Comparison of ENCODE assay signal across 12 mouse cellular contexts in genomic region chr5:130089177-130089576, GRCm38 (mm10). TPM values are rescaled to one million over a fixed set of nuclear protein-coding genes. Genes with fewer than 3 reads are reported as not detected.
DNase-seq lines count a peak whose midpoint lies in the region; ATAC-seq lines count a peak whose summit lies in the region.
"Had no signal": no experiment of that assay in that cellular context is flagged by ENCODE, and none has a peak within 500 bp of the region (broad histone marks: within the 10 kb centered on the region; RNA-seq: fewer than 3 reads in every experiment).

No protein-coding gene starts in this region.

- WGBS in limb, embryonic 13.5 days = 64% methylated on average over 7 of the region's 7 CpGs
- WGBS in limb, embryonic 10.5 days = 81% methylated on average over 7 of the region's 7 CpGs
- WGBS in stomach, embryonic 14.5 days = 75% methylated on average over 7 of the region's 7 CpGs

- peaks cover 5% of the 10 kb centered on the region; the same call in 1 of the 2 replicates for H3K4me1 ChIP-seq in limb, embryonic 13.5 days
- H3K4me1 ChIP-seq in limb, embryonic 10.5 days = peaks cover 3% of the 10 kb centered on the region; the same call in 1 of the 2 replicates
- H3K4me1 ChIP-seq in stomach, embryonic 14.5 days (ENCODE audit: control insufficient read depth, insufficient read depth, low read length) = no peaks in the 10 kb centered on the region
- H3K4me1 ChIP-seq: lung, embryonic 15.5 days had no signal

- no peak overlapping the region for H3K9ac ChIP-seq in limb, embryonic 13.5 days
- H3K9ac ChIP-seq in stomach, embryonic 14.5 days (replicated peaks; ENCODE audit: low read depth, low read length) = 0 out of 2 replicates have a peak overlapping the region, but pooled peaks have one; percentile 7
- H3K9ac ChIP-seq: lung, embryonic 15.5 days had no signal

- no peak for DNase-seq in limb, embryonic 10.5 days (ENCODE audit: low spot score)
- DNase-seq in NIH3T3 (ENCODE audit: low read depth) = peak; percentile 30
- no peak for DNase-seq in gastrocnemius, postnatal 36 days
- no peak for DNase-seq in layer of hippocampus, adult 8-10 months (ENCODE audit: low spot score in 2 of 2)
- DNase-seq: adrenal gland, adult 8-10 months; cerebellum, adult 11-12 months; kidney, adult 18-20 months had no signal

- no peaks in the 10 kb centered on the region for H3K27me3 ChIP-seq in limb, embryonic 13.5 days
- no peaks in the 10 kb centered on the region for H3K27me3 ChIP-seq in limb, embryonic 10.5 days (ENCODE audit: low read depth, poor library complexity, severe bottlenecking)
- no peaks in the 10 kb centered on the region for H3K27me3 ChIP-seq in stomach, embryonic 14.5 days (ENCODE audit: control insufficient read depth, insufficient read depth, low read length)
- H3K27me3 ChIP-seq: lung, embryonic 15.5 days; Patski had no signal

- H3K9me3 ChIP-seq in limb, embryonic 13.5 days = no peaks in the 10 kb centered on the region
- H3K9me3 ChIP-seq in limb, embryonic 10.5 days (replicated peaks) = no peaks in the 10 kb centered on the region
- H3K9me3 ChIP-seq in stomach, embryonic 14.5 days (ENCODE audit: control insufficient read depth, low read depth, low read length) = no peaks in the 10 kb centered on the region
- H3K9me3 ChIP-seq: lung, embryonic 15.5 days had no signal

- no peak overlapping the region for H3K4me2 ChIP-seq in limb, embryonic 13.5 days (replicated peaks)
- no peak overlapping the region for H3K4me2 ChIP-seq in stomach, embryonic 14.5 days (replicated peaks; ENCODE audit: low read depth, low read length)
- H3K4me2 ChIP-seq: lung, embryonic 15.5 days had no signal

- peaks cover 51% of the 10 kb centered on the region for H3K36me3 ChIP-seq in limb, embryonic 13.5 days
- H3K36me3 ChIP-seq in limb, embryonic 10.5 days = peaks cover 53% of the 10 kb centered on the region
- H3K36me3 ChIP-seq in stomach, embryonic 14.5 days (ENCODE audit: control insufficient read depth, insufficient read depth, low read length) = no peaks in the 10 kb centered on the region; the same call in 1 of the 2 replicates

- no peak for ATAC-seq in limb, embryonic 13.5 days (ENCODE audit: low FRiP score, low read depth)
- ATAC-seq in inflammation-experienced regulatory T-cells, adult 6 months = peak; percentile 46
- ATAC-seq in stomach, embryonic 14.5 days (ENCODE audit: insufficient number of reproducible peaks, insufficient read depth, low FRiP score, low read depth) = no peak

- peak overlapping the region; percentile 63; the same call in 1 of the 2 replicates for H3K27ac ChIP-seq in limb, embryonic 13.5 days
- H3K27ac ChIP-seq in limb, embryonic 10.5 days = no peak overlapping the region
- H3K27ac ChIP-seq in stomach, embryonic 14.5 days (ENCODE audit: low read length) = no peak overlapping the region
- H3K27ac ChIP-seq: lung, embryonic 15.5 days had no signal

- H3K4me3 ChIP-seq in limb, embryonic 13.5 days = no peak overlapping the region
- H3K4me3 ChIP-seq in limb, embryonic 10.5 days = no peak overlapping the region
- no peak overlapping the region for H3K4me3 ChIP-seq in stomach, embryonic 14.5 days (ENCODE audit: low read depth, low read length)
- H3K4me3 ChIP-seq: lung, embryonic 15.5 days had no signal

- intact Hi-C loops in gastrocnemius, postnatal 36 days (cut with DNase I) = no loop called here

RNA-seq across cellular contexts. Expression of gene Tpst1, which starts 16.1 kb away (rescaled TPM):
- polyA plus RNA-seq in limb, embryonic 13.5 days (2015; fragmentation: Nextera tagmentation; extraction: Ambion mirVana) = 99.2 and 104 TPM in 2 replicates
- polyA plus RNA-seq in limb, embryonic 10.5 days (2016; fragmentation: Nextera tagmentation; extraction: Ambion mirVana) = 65.4 and 65.6 TPM in 2 replicates
- 1 to 10 TPM; 1.9 to 2.2 (median 2.0) TPM for polyA plus RNA-seq in inflammation-experienced regulatory T-cells, adult 6 months (2017; shearing (Covaris generic))
- 82.7 and 87.3 TPM in 2 replicates for polyA plus RNA-seq in stomach, embryonic 14.5 days (2014; fragmentation: Nextera tagmentation; extraction: Ambion mirVana)
- 1 to 10 TPM; 4.0 to 6.0 TPM for total RNA-seq in gastrocnemius, postnatal 36 days (2021)
- total RNA-seq in layer of hippocampus, adult 8-10 months (2022) = 10 to 100 TPM; 41.3 to 54.4 (median 48.8) TPM

RNA-seq across cellular contexts. Expression of gene Kctd7, which starts 55.5 kb away (rescaled TPM):
- polyA plus RNA-seq in limb, embryonic 13.5 days (2015; fragmentation: Nextera tagmentation; extraction: Ambion mirVana) = 6.7 and 7.0 TPM in 2 replicates
- 3.4 and 4.7 TPM in 2 replicates for polyA plus RNA-seq in limb, embryonic 10.5 days (2016; fragmentation: Nextera tagmentation; extraction: Ambion mirVana)
- 1 to 10 TPM; 2.1 to 3.0 (median 3.0) TPM for polyA plus RNA-seq in inflammation-experienced regulatory T-cells, adult 6 months (2017; shearing (Covaris generic))
- 5.0 and 5.1 TPM in 2 replicates for polyA plus RNA-seq in stomach, embryonic 14.5 days (2014; fragmentation: Nextera tagmentation; extraction: Ambion mirVana)
- total RNA-seq in gastrocnemius, postnatal 36 days (2021) = 1 to 10 TPM; 1.8 to 2.2 TPM
- total RNA-seq in layer of hippocampus, adult 8-10 months (2022) = 10 to 100 TPM; 11.4 to 18.4 (median 12.8) TPM

Comparison
In these comparisons a context has a peak if more than half of its experiments do, and no peak if none do; other contexts are left out.
1. RNA of gene Tpst1, which starts 16.1 kb away (polyA plus RNA-seq): 99.2 to 104 TPM in limb, embryonic 13.5 days, 82.7 to 87.3 TPM in stomach, embryonic 14.5 days and 65.4 to 65.6 TPM in limb, embryonic 10.5 days; 1.9 to 2.2 TPM in inflammation-experienced regulatory T-cells, adult 6 months; every median in the first group is over 10 times any median in the second.